Mouse (Mus musculus) midbrain, embryonic 14.5 days (tissue): ENCODE data around the gene Fuca1. TPM values are rescaled to one million over a fixed set of nuclear protein-coding genes. Genes with fewer than 3 reads are reported as not detected.

Source experiments
- ATAC-seq: fragments of 200-750 bp; cut with Nextera tagmentation; 2 replicates; pipeline ENCODE4 v1.8.0; 2017; ENCODE audit warnings: moderate number of reproducible peaks, moderate library complexity; ENCODE audit not compliant: low FRiP score, low TSS enrichment
- DNase-seq: peaks from one replicate; pipeline ENCODE4 v3.0.0-alpha.2; 2015
- H3K27ac ChIP-seq: fragments of 300-500 bp; sonication (generic); replicated peaks from 2 replicates; pipeline ENCODE4 v1.5.1; 2014; ENCODE audit warnings: mild to moderate bottlenecking, low read depth, low read length, moderate library complexity
- H3K27me3 ChIP-seq: fragments of 300-500 bp; sonication (generic); 2 replicates; pipeline ENCODE4 v1.6.1; 2014; ENCODE audit warnings: low read length, control low read depth, mixed read lengths; ENCODE audit not compliant: control insufficient read depth, insufficient read depth
- H3K36me3 ChIP-seq: fragments of 300-500 bp; sonication (generic); 2 replicates; pipeline ENCODE4 v1.6.1; 2014; ENCODE audit warnings: low read length, control low read depth; ENCODE audit not compliant: control insufficient read depth, insufficient read depth
- H3K4me1 ChIP-seq: fragments of 300-500 bp; sonication (generic); 2 replicates; pipeline ENCODE4 v1.6.1; 2014; ENCODE audit warnings: mild to moderate bottlenecking, antibody characterized with exemption, low read length, control low read depth; ENCODE audit not compliant: control insufficient read depth, insufficient read depth
- H3K4me2 ChIP-seq: fragments of 300-500 bp; sonication (generic); 2 replicates; pipeline ENCODE4 v1.6.1; 2014; ENCODE audit warnings: mild to moderate bottlenecking, low read length, moderate library complexity
- H3K4me3 ChIP-seq: fragments of 300-500 bp; sonication (generic); replicated peaks from 2 replicates; pipeline ENCODE4 v1.5.1; 2014; ENCODE audit warnings: low read depth, low read length
- H3K9ac ChIP-seq: fragments of 300-500 bp; sonication (generic); replicated peaks from 2 replicates; pipeline ENCODE4 v1.6.1; 2014; ENCODE audit warnings: mild to moderate bottlenecking, low read length, moderate library complexity
- H3K9me3 ChIP-seq: fragments of 300-500 bp; sonication (generic); 2 replicates; pipeline ENCODE4 v1.6.1; 2016; ENCODE audit warnings: low read length, control low read depth, mixed read lengths; ENCODE audit not compliant: control insufficient read depth
- WGBS: fragments of 180-500 bp; shearing (Covaris S2); extraction: QIAGEN DNeasy Blood & Tissue Kit; methylation state at CpG from one replicate; pipeline ENCODE4 v1.1.7; 2014; 5-methylcytosine and 5-hydroxymethylcytosine counted together
- polyA plus RNA-seq: library from polyadenylated mRNA; unstranded; fragments of >200 nt; fragmentation: Nextera tagmentation; extraction: Ambion mirVana; gene quantifications from 2 replicates; pipeline ENCODE4 v1.2.1, GENCODE M21; 2014

Gene Fuca1
- polyA plus RNA-seq, 1 experiment from 2014 or later, result 62.7 TPM

DNA sequence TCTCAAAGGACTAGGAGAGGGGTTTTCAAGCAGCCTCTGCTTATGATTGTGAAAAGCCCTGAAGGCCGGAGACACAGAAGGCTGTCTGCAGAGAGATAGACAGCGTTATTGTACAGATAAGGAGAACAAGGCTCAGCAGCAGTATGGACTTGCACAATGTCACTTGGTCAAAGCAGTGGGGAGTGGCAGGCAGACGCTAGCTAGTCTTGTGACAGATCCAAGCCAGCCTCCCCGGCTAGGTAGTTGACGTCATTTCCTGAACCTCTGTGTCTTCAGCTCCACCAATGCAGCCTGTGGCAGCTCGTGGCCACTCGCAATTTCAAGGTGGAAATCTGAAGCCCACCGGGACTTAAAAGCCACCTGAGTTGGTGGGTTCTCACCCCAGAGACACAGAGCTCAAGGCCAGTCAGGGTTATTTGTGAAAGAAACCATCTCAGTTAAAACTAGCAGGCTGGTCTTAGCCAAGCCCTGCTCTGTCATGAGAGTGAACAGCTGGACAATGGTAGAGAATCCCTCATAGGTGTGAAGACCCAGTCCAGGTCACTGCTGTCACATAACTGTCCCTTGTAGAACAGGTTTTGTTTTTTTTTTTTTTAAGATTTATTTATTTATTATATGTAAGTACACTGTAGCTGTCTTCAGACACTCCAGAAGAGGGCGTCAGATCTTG is 22.0 kb upstream of the Fuca1 start:
- no peak overlapping the region for H3K4me2 ChIP-seq
- no peak overlapping the region for H3K9ac ChIP-seq
- no peaks in the 10 kb centered on the region for H3K36me3 ChIP-seq
- no peak overlapping the region for H3K4me3 ChIP-seq
- 81% methylated on average over 9 of the region's 9 CpGs for WGBS
- H3K27me3 ChIP-seq, result no peaks in the 10 kb centered on the region
- H3K27ac ChIP-seq, result no peak overlapping the region
- H3K4me1 ChIP-seq, result no peaks in the 10 kb centered on the region
- H3K9me3 ChIP-seq, result no peaks in the 10 kb centered on the region
- DNase-seq (no peak), ATAC-seq (no peak)

DNA sequence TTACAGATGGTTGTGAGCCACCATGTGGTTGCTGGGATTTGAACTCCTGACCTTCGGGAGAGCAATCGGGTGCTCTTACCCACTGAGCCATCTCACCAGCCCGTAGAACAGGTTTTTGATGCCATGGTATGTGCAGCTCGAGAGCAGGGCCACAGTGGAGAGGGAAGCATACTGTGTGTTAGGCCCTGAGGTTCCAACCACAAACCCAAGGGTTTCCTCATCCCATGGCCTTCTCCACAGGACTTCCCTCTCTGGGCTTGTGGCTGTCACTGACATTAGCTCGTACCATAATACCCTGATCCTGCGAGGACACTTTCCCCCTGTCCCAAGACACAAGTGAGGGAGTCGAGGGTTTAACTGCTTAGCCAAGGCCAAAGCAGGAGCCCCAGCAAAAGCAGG is 21.5 kb upstream of the Fuca1 start:
- Histone ChIP-seq H3K4me1 (no peaks in the 10 kb centered on the region), H3K27me3 (no peaks in the 10 kb centered on the region), H3K9me3 (no peaks in the 10 kb centered on the region), H3K27ac (no peak overlapping the region), H3K36me3 (no peaks in the 10 kb centered on the region), H3K4me2 (no peak overlapping the region), H3K4me3 (no peak overlapping the region), H3K9ac (no peak overlapping the region)
- WGBS, result 84% methylated on average over 7 of the region's 7 CpGs
- ATAC-seq (no peak), DNase-seq (no peak)

DNA sequence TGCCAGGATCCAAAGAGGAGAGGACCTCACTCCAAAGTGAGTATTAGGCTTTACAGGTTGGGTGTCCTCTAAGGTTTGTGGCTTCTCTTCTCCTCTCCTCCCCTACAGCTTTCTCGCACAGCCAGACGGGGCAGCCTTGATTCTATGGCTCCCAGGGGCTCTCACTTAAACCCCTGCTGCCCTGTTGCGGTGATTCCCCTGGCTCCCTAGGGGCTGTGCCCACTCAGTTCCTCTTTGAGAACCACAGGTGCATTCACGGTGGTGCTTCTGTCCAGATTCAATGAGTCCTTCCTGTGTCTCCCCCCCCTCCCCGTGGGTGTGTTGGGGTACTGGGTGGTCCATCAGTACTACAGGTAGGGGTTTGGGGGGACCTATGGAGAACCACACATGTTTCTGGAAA is 20.5 kb upstream of the Fuca1 start:
- ATAC-seq (no peak), DNase-seq (no peak)
- H3K9me3 ChIP-seq, result no peaks in the 10 kb centered on the region
- H3K36me3 ChIP-seq, result no peaks in the 10 kb centered on the region
- H3K27ac ChIP-seq, result no peak overlapping the region
- H3K4me1 ChIP-seq, result no peaks in the 10 kb centered on the region
- no peak overlapping the region for H3K4me3 ChIP-seq
- H3K4me2 ChIP-seq, result no peak overlapping the region
- H3K9ac ChIP-seq, result no peak overlapping the region
- no peaks in the 10 kb centered on the region for H3K27me3 ChIP-seq
- 80% methylated on average over 5 of the region's 5 CpGs for WGBS

DNA sequence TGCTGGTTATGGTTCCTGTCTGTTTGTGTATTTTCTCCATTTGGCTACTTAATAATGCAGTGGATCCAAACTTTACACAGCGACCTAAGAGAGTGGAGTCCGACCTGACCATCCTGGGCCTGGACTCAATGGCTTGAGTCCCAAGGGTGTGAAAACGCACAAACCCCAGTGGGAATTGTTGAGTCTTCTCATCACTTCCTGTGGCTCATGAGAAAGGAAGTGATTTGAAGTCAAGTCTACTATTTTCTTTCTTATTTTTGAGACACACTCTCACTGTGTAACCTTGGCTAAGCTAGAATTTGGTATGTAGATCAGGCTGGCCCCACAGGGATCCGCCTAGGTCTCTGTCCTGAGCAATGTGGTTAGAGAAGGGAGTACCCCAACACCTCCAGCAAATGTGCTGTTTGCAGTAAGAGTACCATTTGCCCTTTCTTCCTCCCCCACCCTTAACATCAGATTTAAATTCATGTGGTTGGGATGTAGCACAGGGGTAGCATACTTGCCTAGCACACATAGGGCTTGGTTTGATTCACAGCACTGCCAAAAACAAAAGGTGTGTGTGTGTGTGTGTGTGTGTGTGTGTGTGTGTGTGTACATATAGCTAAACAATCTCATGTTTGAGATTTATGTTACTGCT is 17.8 kb upstream of the Fuca1 start:
- no peak overlapping the region for H3K27ac ChIP-seq
- no peak for ATAC-seq

DNA sequence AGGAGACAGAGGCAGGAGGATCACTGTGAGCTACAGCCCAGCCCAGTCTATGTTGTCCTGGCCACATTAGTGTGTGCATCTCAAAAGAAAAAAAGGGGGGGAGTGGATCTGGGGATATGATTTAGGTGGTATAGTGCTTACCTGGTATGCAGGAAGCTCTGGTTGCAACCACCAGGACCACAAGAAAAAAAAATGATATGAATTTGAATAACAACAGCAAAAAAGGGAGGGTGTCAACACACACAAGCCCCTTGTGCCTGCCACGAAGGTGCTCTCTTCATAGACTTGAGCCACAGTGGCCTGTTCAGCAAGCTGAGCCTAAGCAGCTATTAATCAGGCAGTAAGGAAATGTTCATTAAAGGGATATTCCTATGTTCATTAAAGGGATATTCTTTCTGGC is 15.7 kb upstream of the Fuca1 start:
- H3K4me1 ChIP-seq, result no peaks in the 10 kb centered on the region
- DNase-seq (no peak), ATAC-seq (no peak)
- H3K9ac ChIP-seq, result no peak overlapping the region
- no peak overlapping the region for H3K27ac ChIP-seq
- H3K36me3 ChIP-seq, result no peaks in the 10 kb centered on the region
- no peaks in the 10 kb centered on the region for H3K27me3 ChIP-seq
- no peak overlapping the region for H3K4me2 ChIP-seq
- no peak overlapping the region for H3K4me3 ChIP-seq
- WGBS, result 55% methylated on average over 1 of the region's 1 CpGs
- H3K9me3 ChIP-seq, result no peaks in the 10 kb centered on the region

More for the DNA sequence above, 17.8 kb upstream of the Fuca1 start:
- H3K27me3 ChIP-seq, result no peaks in the 10 kb centered on the region
- H3K9ac ChIP-seq, result no peak overlapping the region
- no peaks in the 10 kb centered on the region for H3K4me1 ChIP-seq
- DNase-seq, result no peak
- no peaks in the 10 kb centered on the region for H3K36me3 ChIP-seq
- no peak overlapping the region for H3K4me2 ChIP-seq
- 90% methylated on average over 4 of the region's 4 CpGs for WGBS
- H3K9me3 ChIP-seq, result no peaks in the 10 kb centered on the region
- H3K4me3 ChIP-seq, result no peak overlapping the region

DNA sequence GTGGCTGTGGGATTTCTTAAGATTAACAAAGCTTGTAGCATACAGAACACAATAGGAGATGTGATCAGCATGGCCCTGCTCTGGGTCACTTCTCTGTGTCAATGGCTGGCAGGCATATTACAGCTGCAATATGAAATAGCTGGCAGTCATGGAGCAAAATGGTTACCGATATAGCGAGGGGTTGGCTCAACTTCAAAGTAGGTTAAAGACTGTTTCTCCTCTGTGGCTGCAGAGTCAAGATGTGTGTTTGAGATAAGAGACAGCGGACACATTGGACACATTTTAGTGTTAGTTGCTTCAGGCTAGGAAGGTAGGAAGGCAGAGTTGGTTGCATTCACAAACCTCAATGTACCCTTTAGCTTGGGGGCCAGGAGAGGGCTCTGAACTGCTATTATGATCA is 13.9 kb upstream of the Fuca1 start:
- no peak overlapping the region for H3K9ac ChIP-seq
- no peaks in the 10 kb centered on the region for H3K4me1 ChIP-seq
- H3K4me2 ChIP-seq, result no peak overlapping the region
- 89% methylated on average over 3 of the region's 3 CpGs for WGBS
- no peaks in the 10 kb centered on the region for H3K27me3 ChIP-seq
- no peak overlapping the region for H3K27ac ChIP-seq
- ATAC-seq, result no peak
- no peak for DNase-seq
- no peaks in the 10 kb centered on the region for H3K36me3 ChIP-seq
- no peaks in the 10 kb centered on the region for H3K9me3 ChIP-seq
- H3K4me3 ChIP-seq, result no peak overlapping the region

DNA sequence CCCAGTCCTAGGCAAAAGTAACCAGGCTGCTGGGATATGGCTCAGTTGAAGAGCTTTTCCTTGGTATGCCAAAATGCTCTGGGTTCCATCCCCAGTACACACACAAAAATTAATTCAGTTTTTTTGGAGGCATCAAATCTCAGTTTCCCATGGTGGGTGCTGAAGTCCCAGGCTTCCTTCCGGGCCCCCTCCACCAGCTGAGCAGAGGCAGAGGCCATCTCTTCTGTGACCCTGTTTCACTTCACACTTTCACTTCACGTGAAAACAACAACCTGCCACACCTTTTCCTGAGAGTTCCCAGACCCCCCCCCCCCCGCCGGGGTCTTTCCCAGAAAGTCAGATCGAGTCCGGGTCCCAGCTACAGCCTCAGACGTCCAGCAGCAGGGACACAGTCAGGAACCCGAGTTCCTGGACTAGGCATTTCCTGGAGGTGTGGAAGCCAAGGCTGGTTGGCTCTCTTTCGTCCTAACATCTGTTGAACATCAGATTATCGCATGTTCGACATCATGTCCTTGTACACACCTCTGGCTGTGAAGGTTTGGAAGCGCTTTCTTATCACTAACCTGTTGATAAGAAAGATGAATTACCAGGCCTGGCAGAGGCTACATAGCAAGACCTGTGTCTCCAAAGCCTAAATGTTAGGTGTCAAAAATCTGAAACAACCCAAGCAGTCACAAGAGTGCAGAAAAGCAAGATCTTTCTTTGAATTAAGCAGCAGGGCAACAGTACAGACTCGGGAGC is 11.0 kb upstream of the Fuca1 start:
- DNase-seq (no peak), ATAC-seq (no peak)
- no peak overlapping the region for H3K27ac ChIP-seq
- no peaks in the 10 kb centered on the region for H3K4me1 ChIP-seq
- 79% methylated on average over 13 of the region's 13 CpGs for WGBS
- no peak overlapping the region for H3K4me3 ChIP-seq
- H3K9ac ChIP-seq, result no peak overlapping the region
- no peaks in the 10 kb centered on the region for H3K9me3 ChIP-seq
- no peaks in the 10 kb centered on the region for H3K36me3 ChIP-seq
- H3K27me3 ChIP-seq, result no peaks in the 10 kb centered on the region
- H3K4me2 ChIP-seq, result no peak overlapping the region

DNA sequence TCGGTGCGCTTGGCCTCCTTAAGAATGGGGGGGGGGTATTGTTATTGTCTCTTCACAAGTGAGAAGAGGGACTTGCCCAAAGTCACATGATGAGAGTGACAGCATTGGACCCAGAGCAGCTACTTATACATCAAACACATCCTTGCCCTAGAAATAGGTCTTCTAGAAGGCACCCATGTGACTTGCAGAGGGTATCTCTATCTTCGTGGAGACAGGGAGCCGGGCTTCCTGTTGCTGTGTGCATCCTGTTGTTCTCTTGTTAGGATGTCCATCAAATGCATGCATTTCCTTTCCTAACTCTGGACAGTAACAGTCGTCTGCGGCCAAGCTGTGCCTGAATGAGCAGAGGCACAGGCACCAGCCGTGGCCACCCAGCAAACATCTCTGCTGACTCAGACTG is 9.0 kb upstream of the Fuca1 start:
- no peak for ATAC-seq
- Histone ChIP-seq H3K4me3 (no peak overlapping the region), H3K27ac (no peak overlapping the region), H3K4me1 (no peaks in the 10 kb centered on the region), H3K4me2 (no peak overlapping the region), H3K9me3 (no peaks in the 10 kb centered on the region), H3K9ac (no peak overlapping the region), H3K36me3 (no peaks in the 10 kb centered on the region), H3K27me3 (no peaks in the 10 kb centered on the region)
- 74% methylated on average over 7 of the region's 7 CpGs for WGBS
- no peak for DNase-seq

DNA sequence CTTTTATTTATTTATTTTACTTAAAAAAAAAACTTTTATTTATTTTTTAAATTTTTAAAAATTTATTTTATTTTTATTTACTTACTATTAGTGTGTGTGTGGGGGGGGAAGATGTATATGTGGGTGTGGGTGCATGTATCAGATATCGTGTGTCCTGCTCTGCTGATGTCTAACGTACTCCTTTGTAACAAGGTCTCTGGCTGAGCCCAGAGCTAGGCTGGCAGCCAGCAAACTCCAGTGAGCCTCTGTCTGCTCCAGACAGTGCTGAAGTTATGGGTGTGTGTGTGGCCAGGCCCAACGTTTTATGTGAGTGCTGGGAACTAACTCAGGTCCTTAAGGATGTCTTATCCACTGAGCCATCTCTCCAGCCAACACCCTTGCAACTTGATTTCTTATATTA is 8.4 kb upstream of the Fuca1 start:
- no peak overlapping the region for H3K4me2 ChIP-seq
- H3K27me3 ChIP-seq, result no peaks in the 10 kb centered on the region
- ATAC-seq (no peak), DNase-seq (no peak)
- no peak overlapping the region for H3K9ac ChIP-seq
- whole genome bisulfite sequencing, result 70% methylated on average over 3 of the region's 3 CpGs
- no peaks in the 10 kb centered on the region for H3K9me3 ChIP-seq
- no peak overlapping the region for H3K4me3 ChIP-seq
- H3K36me3 ChIP-seq, result no peaks in the 10 kb centered on the region
- H3K4me1 ChIP-seq, result no peaks in the 10 kb centered on the region
- no peak overlapping the region for H3K27ac ChIP-seq
